Mouse (Mus musculus) urinary bladder, postnatal 4 days (tissue): ENCODE data around the gene Arhgap19.
A peak's percentile ranks its signal among the peaks of the same experiment; 100 is the strongest.
"Not testable (repeated sequence)": the region's sequence is repeated elsewhere in the genome, so short reads cannot be mapped to it uniquely, and the experiment has no call there.

ENCODE experiments used
- DNase-seq, 2 experiments: peaks; one replicate each; pipeline ENCODE4 v3.0.0; 2021 to 2022; ENCODE audit warnings: low spot score in 2 of 2

Arhgap19 gene

GRCm38 (mm10) chr19:41801742-41802369 lies at the start of gene Arhgap19:
Arhgap19 (minus strand) TSS chr19:41802047.
- DNase-seq, result peak; percentile 84 to 90

DNA sequence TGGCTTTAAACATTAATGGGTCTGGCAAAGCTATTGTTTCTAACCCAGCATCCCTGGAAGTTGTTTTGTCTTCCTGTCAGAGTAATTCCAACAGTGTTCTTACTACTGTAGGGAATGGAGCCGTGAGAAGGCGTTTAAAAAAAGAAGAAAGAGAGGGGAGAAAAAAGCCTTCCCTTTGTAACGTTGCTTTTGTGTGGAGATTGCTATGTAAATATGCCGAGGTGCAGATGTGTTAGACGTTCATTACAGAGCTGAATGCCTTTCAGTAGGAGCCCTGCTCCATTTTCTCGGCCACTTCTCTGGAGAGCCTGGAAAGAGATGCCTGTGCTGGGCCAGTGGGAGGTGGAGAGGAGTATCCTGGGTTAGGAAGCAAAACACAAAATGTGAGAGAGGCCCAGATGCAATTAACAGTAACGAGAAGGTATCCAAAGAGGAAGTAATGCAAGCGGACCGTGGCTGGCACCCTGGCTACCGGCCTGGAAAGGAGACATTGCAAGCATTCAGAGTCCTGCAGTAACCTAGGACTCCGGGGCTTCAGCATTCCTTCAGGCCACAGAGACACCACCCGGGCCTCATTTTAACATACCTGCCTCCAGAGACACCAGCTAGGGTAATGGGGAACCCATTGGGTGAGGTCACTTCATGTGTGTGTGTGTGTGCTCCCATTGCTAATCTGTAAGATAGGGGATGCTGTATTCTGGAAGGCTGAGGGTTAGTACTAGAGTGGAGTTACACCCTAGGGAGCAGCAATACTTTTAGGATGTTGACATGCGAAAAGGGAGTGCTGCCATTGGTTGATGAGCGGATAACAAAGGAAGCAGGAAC lies 49.1 kb upstream of the Arhgap19 start:
- DNase-seq, result no peak

DNA sequence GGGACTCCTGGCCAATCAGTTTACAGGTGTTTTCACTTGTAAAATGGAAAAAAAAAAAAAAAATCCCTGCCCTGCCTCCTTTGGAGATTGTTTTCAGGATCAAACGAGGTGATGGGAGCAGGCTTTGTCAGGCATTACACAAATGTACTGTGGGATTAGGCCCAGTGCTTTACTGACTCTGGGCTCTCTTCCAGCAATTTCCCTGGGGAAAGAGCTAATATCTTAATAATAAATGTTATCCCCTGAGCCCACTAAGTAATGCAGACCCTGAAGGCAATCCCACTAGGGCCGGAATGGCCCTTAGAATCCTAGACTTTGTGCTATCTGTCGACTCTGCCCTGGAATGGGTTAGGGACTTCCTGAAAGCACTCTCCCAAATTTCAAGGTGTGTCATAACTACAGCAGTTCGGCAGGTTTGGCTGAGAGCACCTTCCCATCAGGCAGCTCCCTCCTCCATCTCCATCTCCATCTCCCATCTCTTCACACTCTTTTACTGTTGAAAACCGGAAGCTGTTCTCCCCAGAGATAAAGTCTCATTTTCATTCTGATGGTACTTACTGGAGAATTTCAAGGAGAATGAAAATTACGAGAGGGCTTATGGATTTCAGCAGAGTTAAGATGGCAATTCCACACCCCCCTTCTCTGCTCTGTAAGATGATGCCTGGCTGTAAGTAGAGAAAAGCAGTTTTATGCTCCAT lies 48.3 kb upstream of the Arhgap19 start:
- no peak for DNase-seq

- DNase-seq, result peak; percentile 82 to 87
Observed at GRCm38 (mm10) chr19:41847992-41848851, 46.4 kb upstream of the Arhgap19 start, which contains the start of gene Frat2. Frat2 (minus strand) TSS chr19:41848132.

DNA sequence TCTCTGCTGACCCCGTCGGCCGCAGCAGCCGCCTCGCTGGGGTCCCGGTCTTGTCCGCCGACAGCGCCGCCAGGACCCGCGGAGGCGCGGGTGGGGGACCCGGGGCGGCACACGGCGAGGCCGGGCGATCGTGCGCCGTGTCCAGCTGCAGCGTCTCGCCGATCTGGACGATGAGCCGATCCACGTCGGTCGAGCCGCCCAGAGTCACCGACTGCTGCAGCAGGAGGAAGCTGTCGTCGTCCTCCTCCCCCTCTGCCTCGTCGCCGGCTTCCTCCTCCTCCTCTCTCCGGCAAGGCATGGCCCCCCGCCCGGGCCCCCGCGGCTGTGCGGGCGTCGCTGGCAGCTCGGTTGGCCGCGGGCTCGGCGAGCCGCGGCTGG lies 45.8 kb upstream of the Arhgap19 start:
- not testable (repeated sequence) for DNase-seq

DNA sequence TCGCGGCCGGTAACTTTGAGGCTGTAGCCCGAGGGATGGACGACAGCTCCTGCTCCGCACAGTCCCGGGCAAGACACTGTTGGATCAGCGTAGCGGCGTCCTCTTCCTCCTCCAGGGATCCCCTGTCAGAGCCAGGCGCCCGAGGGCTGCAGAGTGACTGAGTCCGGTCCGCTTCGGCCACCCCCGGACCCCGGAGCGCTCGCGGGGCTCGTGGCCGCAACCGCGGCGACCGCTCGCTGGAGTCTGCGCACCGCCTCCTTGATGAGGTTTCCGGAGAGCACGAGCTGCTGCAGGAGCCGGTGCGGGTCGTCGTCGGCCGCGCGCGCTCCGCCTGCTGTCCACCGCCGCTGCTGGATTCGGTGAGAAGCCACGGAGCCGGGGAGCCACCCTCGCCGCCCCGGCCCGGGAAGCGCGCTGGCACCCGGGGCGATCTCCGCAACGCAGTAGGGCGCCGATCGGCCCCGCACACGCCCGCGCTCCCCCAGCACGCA lies 45.3 kb upstream of the Arhgap19 start:
- peak in 1 of 2 experiments; percentile 45 for DNase-seq

- DNase-seq, result no peak
Observed at GRCm38 (mm10) chr19:41846366-41847090, 44.7 kb upstream of the Arhgap19 start.

DNA sequence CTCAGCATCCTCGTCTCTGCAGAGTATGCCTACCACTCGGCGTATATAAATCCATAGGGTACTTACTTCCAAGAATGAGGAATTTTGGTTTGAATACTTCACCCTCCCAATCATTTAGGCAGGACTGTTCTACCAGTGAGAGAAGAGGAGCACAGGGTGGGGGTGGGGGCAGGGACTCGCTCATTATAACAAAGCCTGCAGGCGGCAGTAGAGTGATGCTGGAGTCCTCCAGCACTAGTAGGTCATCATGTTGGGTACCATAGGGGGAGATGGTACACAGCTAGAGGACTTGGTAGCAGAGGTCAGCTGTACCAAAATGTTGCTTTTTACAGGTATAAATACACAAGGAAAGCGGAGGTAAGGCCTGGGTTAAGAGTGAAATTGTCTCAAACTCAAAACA lies 42.5 kb upstream of the Arhgap19 start:
- no peak for DNase-seq

DNA sequence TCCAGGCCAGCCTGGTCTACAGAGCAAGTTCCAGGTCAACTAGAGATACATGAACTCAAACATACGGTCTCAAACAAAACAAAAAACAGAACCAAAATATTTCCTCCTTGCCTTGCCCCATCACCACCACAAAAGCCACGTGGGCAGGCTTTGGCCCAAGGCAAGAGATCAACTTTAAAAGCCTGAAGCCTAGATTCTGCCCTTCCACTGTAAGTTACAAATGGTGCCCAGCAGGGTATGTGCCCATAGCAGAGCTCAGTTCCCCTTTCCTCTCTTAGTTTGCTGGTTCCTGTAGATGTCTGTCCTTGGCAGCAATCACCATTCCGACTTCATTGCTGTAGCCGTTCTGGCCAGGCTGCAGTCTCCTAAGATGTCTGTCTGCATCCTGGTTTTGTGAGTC lies 40.9 kb upstream of the Arhgap19 start:
- no peak for DNase-seq

- no peak for DNase-seq
Observed at GRCm38 (mm10) chr19:41842196-41842595, 40.3 kb upstream of the Arhgap19 start.

GRCm38 (mm10) chr19:41841105-41841750 lies 39.4 kb upstream of the Arhgap19 start:
- no peak for DNase-seq

- no peak for DNase-seq
Observed at GRCm38 (mm10) chr19:41839685-41840084, 37.8 kb upstream of the Arhgap19 start.

GRCm38 (mm10) chr19:41838808-41839207 lies 37.0 kb upstream of the Arhgap19 start:
- DNase-seq, result no peak

DNA sequence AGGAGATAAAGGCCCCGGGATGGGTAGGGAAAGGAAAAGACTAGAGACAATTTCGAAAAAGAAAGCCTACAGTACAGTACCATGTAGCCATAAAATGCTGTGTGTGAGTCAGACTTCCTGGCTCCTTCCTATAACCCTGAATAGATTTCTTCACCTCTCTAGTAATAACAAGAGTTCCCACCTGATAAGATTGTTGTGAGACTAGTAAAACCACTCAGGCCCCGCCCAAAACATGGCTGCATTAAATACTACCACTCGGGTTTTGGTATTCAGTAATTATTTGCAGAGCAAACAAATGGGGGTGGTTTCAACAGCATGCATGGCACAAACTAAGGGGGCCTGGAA lies 36.0 kb upstream of the Arhgap19 start:
- no peak for DNase-seq

DNA sequence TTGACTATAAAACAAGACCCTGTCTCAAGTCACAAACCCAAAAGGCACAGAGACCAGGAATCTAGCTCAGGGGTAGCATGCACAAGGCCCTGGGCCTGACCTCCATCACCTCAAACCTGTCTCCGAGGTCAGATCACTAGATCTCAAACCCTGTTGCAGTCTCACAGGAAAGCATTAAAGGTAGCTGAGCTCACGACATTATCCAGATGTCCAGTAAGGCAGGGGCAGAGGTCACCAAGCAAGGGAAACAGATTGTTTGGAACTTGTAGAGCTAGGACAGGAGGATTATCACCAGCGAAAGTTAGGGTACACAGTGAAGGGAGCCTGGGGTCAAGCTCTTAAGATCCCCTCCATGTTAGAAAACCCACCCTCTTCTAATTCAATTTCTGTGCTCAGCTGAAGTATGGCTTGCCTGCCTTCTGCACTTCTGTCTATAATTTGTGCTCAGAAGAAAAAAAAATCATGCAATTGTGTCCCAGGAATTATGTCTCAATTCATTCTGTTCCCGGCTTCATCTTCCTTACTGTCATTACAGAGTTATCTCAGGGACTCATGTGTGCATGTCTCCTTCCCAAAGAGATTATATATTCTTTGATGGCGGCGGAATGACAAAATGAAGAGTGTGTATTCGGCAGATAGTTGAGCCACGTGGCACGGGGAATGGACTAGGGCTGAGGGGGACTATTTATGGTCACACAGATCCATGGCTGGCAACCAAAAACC lies 35.5 kb upstream of the Arhgap19 start:
- no peak for DNase-seq

DNA sequence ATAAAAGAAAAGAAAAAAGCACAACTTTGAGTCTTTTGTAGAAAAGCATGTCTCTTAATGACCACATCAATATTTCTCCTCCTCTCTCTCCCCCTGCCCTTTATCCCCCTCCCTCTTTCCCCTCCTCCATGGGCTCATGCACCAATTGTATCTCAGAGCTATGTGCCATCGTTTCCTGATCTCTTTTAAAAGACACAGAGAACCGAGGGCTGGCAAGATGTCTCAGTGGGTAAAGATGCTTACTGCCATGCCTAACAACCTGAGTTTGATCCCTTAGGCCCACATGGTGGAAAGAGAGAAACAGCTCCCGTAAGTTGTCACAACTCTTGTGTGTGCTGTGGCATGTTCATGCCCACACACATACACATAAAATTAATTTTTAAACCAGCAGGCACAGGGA lies 34.9 kb upstream of the Arhgap19 start:
- no peak for DNase-seq

DNA sequence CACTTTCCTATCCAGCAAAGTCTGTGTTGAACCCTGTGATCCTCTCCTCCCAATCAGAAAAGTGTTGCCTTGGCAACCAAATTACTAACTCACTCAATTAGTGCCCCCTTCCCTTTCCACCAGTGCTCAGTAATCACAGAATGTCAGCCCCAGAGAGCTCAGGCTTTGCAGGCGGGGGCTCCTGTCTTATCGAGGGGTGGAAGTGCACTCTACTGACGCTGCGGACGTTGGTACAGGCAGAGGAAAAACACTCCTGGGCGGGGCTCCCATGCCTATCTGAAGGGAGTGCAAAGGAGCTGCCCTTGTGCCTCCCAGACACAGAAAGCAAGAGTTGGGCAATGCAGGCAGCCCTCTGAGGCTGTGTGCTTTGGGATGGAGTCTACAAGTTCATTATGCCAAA lies 34.0 kb upstream of the Arhgap19 start:
- DNase-seq, result no peak

DNA sequence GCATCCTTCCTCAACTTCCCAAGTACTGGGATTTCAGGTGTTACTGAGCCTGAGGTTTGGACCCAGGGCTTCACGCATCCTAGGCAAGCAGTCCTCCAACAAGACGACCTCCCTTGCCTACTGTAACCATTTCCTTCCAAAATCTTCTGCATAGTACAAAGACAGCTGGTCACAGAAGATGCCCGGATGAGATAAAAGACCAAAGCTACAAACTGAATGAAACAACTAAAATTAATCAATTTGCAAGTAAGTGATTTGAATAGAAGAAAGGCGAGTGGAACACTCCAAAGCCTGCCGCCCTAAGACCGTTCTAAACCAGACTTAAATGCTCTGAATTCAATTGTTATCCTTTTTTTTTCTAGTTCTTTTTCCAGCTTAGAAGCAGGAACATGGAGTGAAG lies 33.6 kb upstream of the Arhgap19 start:
- no peak for DNase-seq

GRCm38 (mm10) chr19:41832501-41833201 lies 30.8 kb upstream of the Arhgap19 start:
- DNase-seq, result no peak
